Mouse (Mus musculus): ENCODE data around the gene Eif2d. TPM values are rescaled to one million over a fixed set of nuclear protein-coding genes. Genes with fewer than 3 reads are reported as not detected.
A peak's percentile ranks its signal among the peaks of the same experiment; 100 is the strongest.

The Eif2d gene
- polyA plus RNA-seq, 1 experiment from 2014 or later = 53.5 TPM

GRCm38 (mm10) chr1:131209971-131210426 is 57.0 kb downstream of the Eif2d start:
- 67% methylated on average over 4 of the region's 8 CpGs for WGBS
- DNase-seq (ENCODE audit: low spot score) = peak; percentile 48

GRCm38 (mm10) chr1:131211655-131212054 is 58.7 kb downstream of the Eif2d start:
- no peaks in the 10 kb centered on the region for H3K9me3 ChIP-seq (ENCODE audit: control insufficient read depth, low read length)
- peaks cover 6% of the 10 kb centered on the region for H3K4me1 ChIP-seq (ENCODE audit: control insufficient read depth, insufficient read depth, low read length)
- no peak overlapping the region for H3K4me2 ChIP-seq (ENCODE audit: low read depth, low read length)
- no peak for DNase-seq (ENCODE audit: low spot score)
- no peak for ATAC-seq (ENCODE audit: low read depth)
- no peaks in the 10 kb centered on the region for H3K27me3 ChIP-seq (replicated peaks; ENCODE audit: control insufficient read depth, insufficient read depth, low read length)
- no peaks in the 10 kb centered on the region for H3K36me3 ChIP-seq (ENCODE audit: control insufficient read depth, insufficient read depth, low read length)
- WGBS = 87% methylated on average over 1 of the region's 1 CpGs
- H3K9ac ChIP-seq (ENCODE audit: low read depth, low read length) = no peak overlapping the region
- H3K4me3 ChIP-seq (ENCODE audit: low read depth, low read length) = no peak overlapping the region
- H3K27ac ChIP-seq (replicated peaks; ENCODE audit: low read depth, low read length) = no peak overlapping the region

More at GRCm38 (mm10) chr1:131209971-131210426, 57.0 kb downstream of the Eif2d start:
- ATAC-seq (ENCODE audit: low read depth) = no peak
- no peak overlapping the region for H3K4me2 ChIP-seq (ENCODE audit: low read depth, low read length)
- no peaks in the 10 kb centered on the region for H3K9me3 ChIP-seq (ENCODE audit: control insufficient read depth, low read length)
- no peak overlapping the region for H3K27ac ChIP-seq (replicated peaks; ENCODE audit: low read depth, low read length)
- peaks cover 6% of the 10 kb centered on the region for H3K4me1 ChIP-seq (ENCODE audit: control insufficient read depth, insufficient read depth, low read length)
- H3K36me3 ChIP-seq (ENCODE audit: control insufficient read depth, insufficient read depth, low read length) = no peaks in the 10 kb centered on the region
- H3K4me3 ChIP-seq (ENCODE audit: low read depth, low read length) = no peak overlapping the region
- no peaks in the 10 kb centered on the region for H3K27me3 ChIP-seq (replicated peaks; ENCODE audit: control insufficient read depth, insufficient read depth, low read length)
- H3K9ac ChIP-seq (ENCODE audit: low read depth, low read length) = no peak overlapping the region

GRCm38 (mm10) chr1:131212956-131213355 is 60.0 kb downstream of the Eif2d start:
- DNase-seq (ENCODE audit: low spot score) (no peak), ATAC-seq (ENCODE audit: low read depth) (no peak)
- H3K27me3 ChIP-seq (replicated peaks; ENCODE audit: control insufficient read depth, insufficient read depth, low read length) = no peaks in the 10 kb centered on the region
- H3K36me3 ChIP-seq (ENCODE audit: control insufficient read depth, insufficient read depth, low read length) = no peaks in the 10 kb centered on the region
- peaks cover 6% of the 10 kb centered on the region for H3K4me1 ChIP-seq (ENCODE audit: control insufficient read depth, insufficient read depth, low read length)
- H3K4me2 ChIP-seq (ENCODE audit: low read depth, low read length) = no peak overlapping the region
- H3K4me3 ChIP-seq (ENCODE audit: low read depth, low read length) = no peak overlapping the region
- no peak overlapping the region for H3K27ac ChIP-seq (replicated peaks; ENCODE audit: low read depth, low read length)
- no peaks in the 10 kb centered on the region for H3K9me3 ChIP-seq (ENCODE audit: control insufficient read depth, low read length)
- WGBS = 55% methylated on average over 5 of the region's 5 CpGs
- H3K9ac ChIP-seq (ENCODE audit: low read depth, low read length) = no peak overlapping the region

GRCm38 (mm10) chr1:131213361-131213760 is 60.4 kb downstream of the Eif2d start:
- WGBS = 67% methylated on average over 5 of the region's 6 CpGs
- Histone ChIP-seq H3K27me3 (replicated peaks; ENCODE audit: control insufficient read depth, insufficient read depth, low read length) (no peaks in the 10 kb centered on the region), H3K27ac (replicated peaks; ENCODE audit: low read depth, low read length) (no peak overlapping the region), H3K4me3 (ENCODE audit: low read depth, low read length) (no peak overlapping the region), H3K9me3 (ENCODE audit: control insufficient read depth, low read length) (no peaks in the 10 kb centered on the region), H3K4me1 (ENCODE audit: control insufficient read depth, insufficient read depth, low read length) (peaks cover 6% of the 10 kb centered on the region), H3K9ac (ENCODE audit: low read depth, low read length) (no peak overlapping the region), H3K36me3 (ENCODE audit: control insufficient read depth, insufficient read depth, low read length) (no peaks in the 10 kb centered on the region), H3K4me2 (ENCODE audit: low read depth, low read length) (no peak overlapping the region)
- ATAC-seq (ENCODE audit: low read depth) (peak; percentile 26; the same call in 1 of the 2 replicates), DNase-seq (ENCODE audit: low spot score) (no peak)

GRCm38 (mm10) chr1:131218933-131219332 is 66.0 kb downstream of the Eif2d start:
- no peak for ATAC-seq (ENCODE audit: low read depth)
- Histone ChIP-seq H3K27me3 (replicated peaks; ENCODE audit: control insufficient read depth, insufficient read depth, low read length) (no peaks in the 10 kb centered on the region), H3K4me2 (ENCODE audit: low read depth, low read length) (no peak overlapping the region), H3K9ac (ENCODE audit: low read depth, low read length) (no peak overlapping the region), H3K4me3 (ENCODE audit: low read depth, low read length) (no peak overlapping the region), H3K36me3 (ENCODE audit: control insufficient read depth, insufficient read depth, low read length) (no peaks in the 10 kb centered on the region), H3K4me1 (ENCODE audit: control insufficient read depth, insufficient read depth, low read length) (no peaks in the 10 kb centered on the region), H3K9me3 (ENCODE audit: control insufficient read depth, low read length) (no peaks in the 10 kb centered on the region), H3K27ac (replicated peaks; ENCODE audit: low read depth, low read length) (no peak overlapping the region)
- WGBS = 89% methylated on average over 11 of the region's 11 CpGs
- no peak for DNase-seq (ENCODE audit: low spot score)

DNA sequence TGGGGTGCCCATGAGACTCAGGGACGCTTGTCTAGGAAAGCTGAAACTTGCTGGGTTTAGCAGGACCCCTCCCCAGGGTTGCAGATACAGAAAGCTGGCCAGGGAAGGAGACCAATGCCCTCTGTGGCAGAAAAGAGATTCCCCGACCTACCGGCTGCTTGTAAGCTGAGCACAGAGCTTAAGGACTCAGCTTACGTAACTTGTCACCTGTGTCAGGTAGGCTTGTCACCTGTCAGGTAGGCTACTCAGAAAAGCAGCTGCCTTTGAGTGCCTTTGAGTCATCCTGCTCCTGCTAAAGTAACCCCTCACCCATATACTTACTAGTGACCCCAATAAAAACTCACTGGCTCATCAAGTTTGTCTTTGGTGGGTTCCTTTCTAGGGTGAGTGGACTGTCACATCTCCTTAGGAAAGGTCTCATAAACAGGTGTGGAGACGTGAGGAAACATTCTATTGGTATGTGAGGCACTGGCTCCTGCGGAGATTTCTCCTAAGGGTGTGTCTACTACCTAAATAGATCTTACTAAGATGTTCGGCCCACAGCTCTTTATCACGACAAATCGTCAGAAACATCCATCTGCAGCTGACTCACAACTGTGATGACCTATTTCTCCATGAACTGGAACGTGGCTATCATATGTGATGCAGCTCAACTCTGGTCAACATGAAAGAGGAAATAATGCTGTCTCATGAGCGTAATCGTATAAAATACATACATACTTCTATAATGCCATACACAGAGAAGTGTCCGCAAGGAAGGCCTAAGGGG is 69.0 kb downstream of the Eif2d start:
- Histone ChIP-seq H3K9ac (ENCODE audit: low read depth, low read length) (no peak overlapping the region), H3K4me1 (ENCODE audit: control insufficient read depth, insufficient read depth, low read length) (no peaks in the 10 kb centered on the region), H3K36me3 (ENCODE audit: control insufficient read depth, insufficient read depth, low read length) (no peaks in the 10 kb centered on the region), H3K4me2 (ENCODE audit: low read depth, low read length) (no peak overlapping the region), H3K27ac (replicated peaks; ENCODE audit: low read depth, low read length) (no peak overlapping the region), H3K4me3 (ENCODE audit: low read depth, low read length) (no peak overlapping the region), H3K9me3 (ENCODE audit: control insufficient read depth, low read length) (no peaks in the 10 kb centered on the region), H3K27me3 (replicated peaks; ENCODE audit: control insufficient read depth, insufficient read depth, low read length) (no peaks in the 10 kb centered on the region)
- 78% methylated on average over 13 of the region's 13 CpGs for WGBS
- DNase-seq (ENCODE audit: low spot score) = no peak
- ATAC-seq (ENCODE audit: low read depth) = no peak

DNA sequence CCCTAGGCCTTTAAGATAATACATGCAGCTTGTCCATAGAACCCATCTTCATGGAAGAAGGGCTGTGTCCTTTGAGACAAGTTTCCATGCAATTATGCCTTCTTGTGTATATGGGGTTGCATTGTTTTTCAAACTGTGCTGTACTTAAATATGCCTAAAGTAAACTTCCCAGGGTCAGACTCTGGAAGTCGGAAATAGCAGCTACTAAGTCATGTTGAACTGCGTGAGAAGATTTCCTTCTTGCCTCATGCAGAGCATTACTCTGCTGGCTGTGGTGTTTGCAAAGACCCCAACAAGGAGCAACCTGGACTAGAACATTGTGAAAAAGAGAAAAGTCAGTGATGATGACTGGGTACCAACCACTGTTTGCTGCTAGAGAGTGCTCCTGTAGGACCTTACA is 70.4 kb downstream of the Eif2d start:
- WGBS = 94% methylated on average over 2 of the region's 2 CpGs
- H3K27ac ChIP-seq (replicated peaks; ENCODE audit: low read depth, low read length) = no peak overlapping the region
- no peaks in the 10 kb centered on the region for H3K4me1 ChIP-seq (ENCODE audit: control insufficient read depth, insufficient read depth, low read length)
- no peak overlapping the region for H3K9ac ChIP-seq (ENCODE audit: low read depth, low read length)
- ATAC-seq (ENCODE audit: low read depth) = no peak
- no peaks in the 10 kb centered on the region for H3K36me3 ChIP-seq (ENCODE audit: control insufficient read depth, insufficient read depth, low read length)
- no peaks in the 10 kb centered on the region for H3K9me3 ChIP-seq (ENCODE audit: control insufficient read depth, low read length)
- no peaks in the 10 kb centered on the region for H3K27me3 ChIP-seq (replicated peaks; ENCODE audit: control insufficient read depth, insufficient read depth, low read length)
- no peak for DNase-seq (ENCODE audit: low spot score)
- no peak overlapping the region for H3K4me3 ChIP-seq (ENCODE audit: low read depth, low read length)
- H3K4me2 ChIP-seq (ENCODE audit: low read depth, low read length) = no peak overlapping the region

GRCm38 (mm10) chr1:131224848-131225471 is 72.0 kb downstream of the Eif2d start:
- Histone ChIP-seq H3K4me3 (ENCODE audit: low read depth, low read length) (no peak overlapping the region), H3K9ac (ENCODE audit: low read depth, low read length) (no peak overlapping the region), H3K27me3 (replicated peaks; ENCODE audit: control insufficient read depth, insufficient read depth, low read length) (no peaks in the 10 kb centered on the region), H3K4me1 (ENCODE audit: control insufficient read depth, insufficient read depth, low read length) (no peaks in the 10 kb centered on the region), H3K36me3 (ENCODE audit: control insufficient read depth, insufficient read depth, low read length) (no peaks in the 10 kb centered on the region), H3K27ac (replicated peaks; ENCODE audit: low read depth, low read length) (no peak overlapping the region), H3K9me3 (ENCODE audit: control insufficient read depth, low read length) (no peaks in the 10 kb centered on the region), H3K4me2 (ENCODE audit: low read depth, low read length) (no peak overlapping the region)
- ATAC-seq (ENCODE audit: low read depth) (no peak), DNase-seq (ENCODE audit: low spot score) (no peak)
- 62% methylated on average over 12 of the region's 12 CpGs for WGBS
